Comparison of ENCODE assay signal across 23 mouse cellular contexts in the genomic region with DNA sequence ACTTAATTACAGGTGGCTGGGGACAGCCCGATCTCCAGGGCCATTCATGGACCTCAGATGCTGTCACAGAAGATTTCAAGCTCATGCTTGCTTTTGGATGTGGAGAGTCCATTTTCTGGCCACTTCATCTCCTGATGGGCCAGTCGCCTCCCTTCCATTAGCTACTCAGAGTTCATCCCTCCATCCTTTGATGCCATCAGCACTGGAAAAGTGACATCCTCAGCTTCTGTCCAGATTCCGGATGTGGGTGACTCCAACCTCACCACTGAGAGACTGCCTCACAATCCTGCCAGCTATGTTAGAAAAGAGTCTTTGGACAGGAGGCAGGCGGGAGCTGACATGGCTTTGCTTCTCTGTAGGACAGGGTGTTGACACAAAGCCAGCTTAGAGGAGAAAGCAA. TPM values are rescaled to one million over a fixed set of nuclear protein-coding genes. Genes with fewer than 3 reads are reported as not detected.
"Had no signal": no experiment of that assay in that cellular context is flagged by ENCODE, and none has a peak within 500 bp of the region (broad histone marks: within the 10 kb centered on the region; RNA-seq: fewer than 3 reads in every experiment).

No protein-coding gene starts in this region.

- H3K27ac ChIP-seq: neural tube, embryonic 12.5 days; neural tube, embryonic 13.5 days; neural tube, embryonic 15.5 days; stomach, embryonic 15.5 days; stomach, postnatal 0 days had no signal

- H3K9me3 ChIP-seq: neural tube, embryonic 12.5 days; neural tube, embryonic 13.5 days; neural tube, embryonic 15.5 days; stomach, embryonic 15.5 days had no signal

- H3K4me1 ChIP-seq: neural tube, embryonic 12.5 days had no signal

- H3K4me3 ChIP-seq: neural tube, embryonic 12.5 days; neural tube, embryonic 13.5 days; neural tube, embryonic 15.5 days; stomach, embryonic 15.5 days had no signal

- DNase-seq: retina, postnatal 1 day; right cerebral cortex, adult 18-20 months; right cerebral cortex, postnatal 14 days; right cerebral cortex, postnatal 25 days; right cerebral cortex, postnatal 4 days; spleen, adult 18-20 months; thymus, adult 18-20 months; thymus, adult 2 months; thymus, postnatal 14 days; thymus, postnatal 25 days; thymus, postnatal 36 days; thymus, postnatal 4 days had no signal

- H3K27me3 ChIP-seq: neural tube, embryonic 12.5 days; neural tube, embryonic 13.5 days; neural tube, embryonic 15.5 days; stomach, embryonic 15.5 days had no signal

- H3K36me3 ChIP-seq: neural tube, embryonic 12.5 days; neural tube, embryonic 13.5 days; neural tube, embryonic 15.5 days; stomach, embryonic 15.5 days had no signal

RNA-seq across cellular contexts. Expression of a gene that starts 11.0 kb away (rescaled TPM):
- total RNA-seq: neutrophil, adult 5-6 weeks had no signal
- polyA plus RNA-seq: neural tube, embryonic 12.5 days; neural tube, embryonic 13.5 days had no signal

RNA-seq across cellular contexts. Expression of a gene that starts 39.2 kb away (rescaled TPM):
- total RNA-seq: neutrophil, adult 5-6 weeks had no signal

RNA-seq across cellular contexts. Expression of a gene that starts 46.7 kb away (rescaled TPM):
- total RNA-seq: neutrophil, adult 5-6 weeks had no signal
- polyA plus RNA-seq: neural tube, embryonic 12.5 days; neural tube, embryonic 13.5 days; neural tube, embryonic 14.5 days; neural tube, embryonic 15.5 days; small intestine, adult 2 months; spleen, adult 2 months; thymus, adult 2 months; thymus, postnatal 0 days; urinary bladder, adult 2 months had no signal
